Mouse (Mus musculus) spleen, adult 18-20 months (tissue): ENCODE results near the gene Fxyd1.

Experiments used
- DNase-seq, 2 experiments: peaks; one replicate each; pipeline ENCODE4 v3.0.0; 2022; ENCODE audit warnings: mixed read lengths in 2 of 2

Gene Fxyd1

GRCm38 (mm10) chr7:31008175-31008574 is 48.8 kb downstream of the Fxyd1 start:
- no peak for DNase-seq

GRCm38 (mm10) chr7:31007775-31008174 is 49.2 kb downstream of the Fxyd1 start:
- no peak for DNase-seq

- DNase-seq: peak; percentile 48 to 59
Observed at GRCm38 (mm10) chr7:31002650-31003049, 54.3 kb downstream of the Fxyd1 start.
